Mouse (Mus musculus): ENCODE measurements around the gene Dgki. TPM values are rescaled to one million over a fixed set of nuclear protein-coding genes. Genes with fewer than 3 reads are reported as not detected.

The Dgki gene
- total and polyA plus RNA-seq, 3 experiments, result 0.05 TPM; not detected in 2

DNA sequence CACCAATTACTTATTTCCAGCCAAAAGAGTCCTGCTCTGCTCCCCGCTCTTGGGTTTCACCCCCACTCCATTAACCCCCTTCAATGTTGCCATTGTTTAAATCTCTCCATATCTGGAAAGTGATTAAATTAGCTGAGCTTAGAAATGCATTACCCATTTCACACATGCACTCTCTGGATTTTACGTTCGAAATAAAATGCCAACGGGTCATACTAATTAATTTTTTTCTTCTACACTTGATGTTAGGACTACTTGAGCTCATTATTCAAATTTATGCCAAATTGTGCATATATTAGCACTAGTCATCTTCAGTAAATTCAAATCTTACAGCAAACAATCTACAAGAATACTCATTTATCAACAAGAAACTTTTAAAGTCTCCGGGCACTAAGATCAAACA lies 352.1 kb downstream of the Dgki start:
- Histone ChIP-seq H3K27me3 (ENCODE audit: insufficient read depth, low read length) (no peaks in the 10 kb centered on the region), H3K9me3 (replicated peaks) (no peaks in the 10 kb centered on the region), H3K4me1 (ENCODE audit: insufficient read depth, low read depth, low read length) (no peaks in the 10 kb centered on the region), H3K4me3 (ENCODE audit: low read depth, low read length) (no peak overlapping the region), H3K36me3 (replicated peaks) (no peaks in the 10 kb centered on the region)
- TF ChIP-seq GATA1 (IDR thresholded peaks at IDR 0.05; ENCODE audit: borderline replicate concordance, low read length) (no peak), CTCF (IDR thresholded peaks at IDR 0.05; ENCODE audit: low read depth, low read length) (no peak), GATA2 (IDR thresholded peaks at IDR 0.05; ENCODE audit: borderline replicate concordance, low read depth, low read length) (no peak), TAL1 (conservative IDR thresholded peaks at IDR 0.05; ENCODE audit: low read depth, low read length) (no peak), POLR2AphosphoS5 (IDR thresholded peaks at IDR 0.05; ENCODE audit: insufficient replicate concordance, low read depth, low read length) (no peak)
- no peak for DNase-seq (ENCODE audit: low spot score)
- ATAC-seq (ENCODE audit: extremely low read depth, insufficient number of reproducible peaks, low FRiP score, poor library complexity, severe bottlenecking), result no peak

DNA sequence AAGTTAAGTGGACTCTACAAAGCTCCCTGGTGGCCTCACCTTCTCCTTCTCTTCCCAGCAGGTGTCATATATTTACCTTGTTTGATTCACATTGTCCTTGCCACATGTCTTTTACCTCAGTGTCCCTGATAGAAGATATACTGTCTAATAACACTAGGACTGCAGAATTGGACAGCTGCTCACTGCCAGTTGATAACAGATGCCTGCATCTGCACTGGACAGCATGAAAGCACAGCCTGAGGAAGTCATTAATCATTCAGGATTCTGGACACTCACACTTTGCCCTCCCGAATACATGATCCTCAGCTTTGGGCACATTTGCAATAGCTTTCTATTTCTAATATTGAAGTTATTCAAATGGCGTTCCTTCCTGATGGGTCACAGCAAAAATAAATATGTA lies 362.5 kb downstream of the Dgki start:
- H3K9me3 ChIP-seq (replicated peaks), result no peaks in the 10 kb centered on the region
- no peaks in the 10 kb centered on the region for H3K27me3 ChIP-seq (ENCODE audit: insufficient read depth, low read length)
- no peaks in the 10 kb centered on the region for H3K4me1 ChIP-seq (ENCODE audit: insufficient read depth, low read depth, low read length)
- no peaks in the 10 kb centered on the region for H3K36me3 ChIP-seq (replicated peaks)
- no peak for TF ChIP-seq CTCF (IDR thresholded peaks at IDR 0.05; ENCODE audit: low read depth, low read length)
- TF ChIP-seq POLR2AphosphoS5 (IDR thresholded peaks at IDR 0.05; ENCODE audit: insufficient replicate concordance, low read depth, low read length), result no peak
- no peak for TF ChIP-seq GATA1 (IDR thresholded peaks at IDR 0.05; ENCODE audit: borderline replicate concordance, low read length)
- no peak for TF ChIP-seq GATA2 (IDR thresholded peaks at IDR 0.05; ENCODE audit: borderline replicate concordance, low read depth, low read length)
- no peak overlapping the region for H3K4me3 ChIP-seq (ENCODE audit: low read depth, low read length)
- ATAC-seq (ENCODE audit: extremely low read depth, insufficient number of reproducible peaks, low FRiP score, poor library complexity, severe bottlenecking) (no peak), DNase-seq (ENCODE audit: low spot score) (no peak)

DNA sequence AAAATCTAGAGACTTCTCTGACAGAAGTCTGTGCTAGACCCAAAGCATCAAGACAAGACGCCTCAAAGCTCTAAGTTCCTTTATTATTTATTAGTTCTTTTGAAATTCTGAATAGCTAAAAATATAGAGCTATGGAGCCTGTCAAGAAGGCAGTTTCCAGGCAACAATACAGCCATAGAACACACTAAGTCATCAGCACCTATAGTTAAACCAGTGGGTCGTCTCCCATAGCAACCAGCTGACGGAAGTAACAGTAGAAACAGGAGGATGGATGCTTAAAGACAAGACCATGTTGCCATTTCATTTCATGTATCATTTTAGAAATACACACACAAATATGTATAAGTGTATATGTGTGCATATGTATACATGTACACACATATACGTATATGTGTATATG lies 363.2 kb downstream of the Dgki start:
- Histone ChIP-seq H3K27me3 (ENCODE audit: insufficient read depth, low read length) (no peaks in the 10 kb centered on the region), H3K9me3 (replicated peaks) (no peaks in the 10 kb centered on the region), H3K4me1 (ENCODE audit: insufficient read depth, low read depth, low read length) (no peaks in the 10 kb centered on the region), H3K4me3 (ENCODE audit: low read depth, low read length) (no peak overlapping the region), H3K36me3 (replicated peaks) (no peaks in the 10 kb centered on the region)
- TF ChIP-seq GATA2 (IDR thresholded peaks at IDR 0.05; ENCODE audit: borderline replicate concordance, low read depth, low read length), result no peak
- no peak for TF ChIP-seq POLR2AphosphoS5 (IDR thresholded peaks at IDR 0.05; ENCODE audit: insufficient replicate concordance, low read depth, low read length)
- TF ChIP-seq TAL1 (conservative IDR thresholded peaks at IDR 0.05; ENCODE audit: low read depth, low read length), result no peak
- TF ChIP-seq GATA1 (IDR thresholded peaks at IDR 0.05; ENCODE audit: borderline replicate concordance, low read length), result no peak
- TF ChIP-seq CTCF (IDR thresholded peaks at IDR 0.05; ENCODE audit: low read depth, low read length), result no peak
- DNase-seq (ENCODE audit: low spot score), result no peak
- no peak for ATAC-seq (ENCODE audit: extremely low read depth, insufficient number of reproducible peaks, low FRiP score, poor library complexity, severe bottlenecking)

DNA sequence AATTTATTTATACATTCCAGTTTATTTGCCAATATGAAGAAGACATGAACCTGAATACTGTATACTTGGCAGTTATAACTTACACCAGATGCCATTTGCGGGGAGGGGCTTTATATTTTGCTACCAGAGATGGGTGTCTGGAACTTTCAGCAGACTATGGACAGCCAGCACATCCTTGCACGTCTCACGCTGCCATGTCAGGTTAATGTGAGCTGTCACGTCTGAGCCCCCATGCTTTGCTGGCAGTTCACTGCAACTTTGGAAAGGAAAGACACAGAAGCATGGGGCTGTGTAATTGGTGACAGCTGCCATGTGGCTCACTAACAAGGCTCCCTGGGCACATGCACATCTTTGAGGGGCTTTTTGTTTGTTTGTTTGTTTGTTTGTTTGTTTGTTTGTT lies 368.5 kb downstream of the Dgki start:
- no peaks in the 10 kb centered on the region for H3K36me3 ChIP-seq (replicated peaks)
- H3K9me3 ChIP-seq (replicated peaks), result no peaks in the 10 kb centered on the region
- TF ChIP-seq POLR2AphosphoS5 (IDR thresholded peaks at IDR 0.05; ENCODE audit: insufficient replicate concordance, low read depth, low read length), result no peak
- no peak for TF ChIP-seq CTCF (IDR thresholded peaks at IDR 0.05; ENCODE audit: low read depth, low read length)
- TF ChIP-seq GATA2 (IDR thresholded peaks at IDR 0.05; ENCODE audit: borderline replicate concordance, low read depth, low read length), result no peak
- no peak for TF ChIP-seq TAL1 (conservative IDR thresholded peaks at IDR 0.05; ENCODE audit: low read depth, low read length)
- no peak for TF ChIP-seq GATA1 (IDR thresholded peaks at IDR 0.05; ENCODE audit: borderline replicate concordance, low read length)
- H3K27me3 ChIP-seq (ENCODE audit: insufficient read depth, low read length), result no peaks in the 10 kb centered on the region
- no peak overlapping the region for H3K4me3 ChIP-seq (ENCODE audit: low read depth, low read length)
- ATAC-seq (ENCODE audit: extremely low read depth, insufficient number of reproducible peaks, low FRiP score, poor library complexity, severe bottlenecking) (no peak), DNase-seq (ENCODE audit: low spot score) (no peak)
- H3K4me1 ChIP-seq (ENCODE audit: insufficient read depth, low read depth, low read length), result no peaks in the 10 kb centered on the region

DNA sequence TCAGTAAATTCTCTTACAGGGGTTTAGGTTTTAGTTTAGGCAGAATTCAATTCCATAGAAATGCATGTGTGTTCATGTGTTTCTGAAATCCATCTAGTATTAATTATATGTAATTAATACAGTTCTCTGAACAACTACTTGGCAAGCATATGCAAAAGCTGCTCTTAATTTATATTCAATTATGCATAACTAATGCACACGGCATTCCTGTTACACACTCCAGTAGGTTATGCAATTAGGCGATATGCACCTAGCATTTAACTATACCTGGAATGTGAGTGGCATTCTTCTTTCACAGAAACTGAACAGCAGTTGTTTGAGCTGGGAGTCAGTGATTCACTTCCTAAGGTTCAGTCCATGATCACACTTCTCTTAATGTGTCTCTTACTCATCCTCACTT lies 370.2 kb downstream of the Dgki start:
- TF ChIP-seq CTCF (IDR thresholded peaks at IDR 0.05; ENCODE audit: low read depth, low read length) (no peak), TAL1 (conservative IDR thresholded peaks at IDR 0.05; ENCODE audit: low read depth, low read length) (no peak), GATA2 (IDR thresholded peaks at IDR 0.05; ENCODE audit: borderline replicate concordance, low read depth, low read length) (no peak), POLR2AphosphoS5 (IDR thresholded peaks at IDR 0.05; ENCODE audit: insufficient replicate concordance, low read depth, low read length) (no peak), GATA1 (IDR thresholded peaks at IDR 0.05; ENCODE audit: borderline replicate concordance, low read length) (no peak)
- ATAC-seq (ENCODE audit: extremely low read depth, insufficient number of reproducible peaks, low FRiP score, poor library complexity, severe bottlenecking), result no peak

DNA sequence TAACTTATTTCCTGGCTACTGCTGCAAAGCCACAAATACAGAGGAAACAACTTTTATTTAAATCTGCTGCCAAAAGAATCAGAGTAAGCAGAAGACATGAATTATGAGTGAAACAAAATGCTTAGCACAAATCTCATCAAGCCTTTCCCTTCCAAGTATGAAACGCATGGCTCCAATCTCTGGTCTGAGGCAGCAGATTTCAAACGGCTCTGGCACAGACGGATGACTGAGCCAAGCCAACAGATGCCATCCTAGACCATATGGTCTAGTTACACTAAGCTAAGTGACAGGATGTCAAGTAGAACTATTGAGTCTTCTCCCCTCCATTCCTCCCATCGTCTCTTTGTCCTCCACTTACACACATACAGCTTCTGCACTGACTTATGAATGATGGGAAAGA lies 373.5 kb downstream of the Dgki start:
- ATAC-seq (ENCODE audit: extremely low read depth, insufficient number of reproducible peaks, low FRiP score, poor library complexity, severe bottlenecking) (no peak), DNase-seq (ENCODE audit: low spot score) (no peak)
- no peak for TF ChIP-seq GATA2 (IDR thresholded peaks at IDR 0.05; ENCODE audit: borderline replicate concordance, low read depth, low read length)
- no peak for TF ChIP-seq TAL1 (conservative IDR thresholded peaks at IDR 0.05; ENCODE audit: low read depth, low read length)
- no peak for TF ChIP-seq GATA1 (IDR thresholded peaks at IDR 0.05; ENCODE audit: borderline replicate concordance, low read length)
- TF ChIP-seq POLR2AphosphoS5 (IDR thresholded peaks at IDR 0.05; ENCODE audit: insufficient replicate concordance, low read depth, low read length), result no peak
- no peak for TF ChIP-seq CTCF (IDR thresholded peaks at IDR 0.05; ENCODE audit: low read depth, low read length)
- Histone ChIP-seq H3K9me3 (replicated peaks) (no peaks in the 10 kb centered on the region), H3K4me3 (ENCODE audit: low read depth, low read length) (no peak overlapping the region), H3K4me1 (ENCODE audit: insufficient read depth, low read depth, low read length) (no peaks in the 10 kb centered on the region), H3K27me3 (ENCODE audit: insufficient read depth, low read length) (no peaks in the 10 kb centered on the region), H3K36me3 (replicated peaks) (no peaks in the 10 kb centered on the region)

More for the DNA sequence above, 370.2 kb downstream of the Dgki start:
- H3K27me3 ChIP-seq (ENCODE audit: insufficient read depth, low read length), result no peaks in the 10 kb centered on the region
- DNase-seq (ENCODE audit: low spot score), result no peak
- H3K4me1 ChIP-seq (ENCODE audit: insufficient read depth, low read depth, low read length), result no peaks in the 10 kb centered on the region
- H3K4me3 ChIP-seq (ENCODE audit: low read depth, low read length), result no peak overlapping the region
- no peaks in the 10 kb centered on the region for H3K36me3 ChIP-seq (replicated peaks)
- no peaks in the 10 kb centered on the region for H3K9me3 ChIP-seq (replicated peaks)
